Mouse (Mus musculus) C2C12 (cell line): ENCODE data around the gene Gm6583. TPM values are rescaled to one million over a fixed set of nuclear protein-coding genes. Genes with fewer than 3 reads are reported as not detected.
"Not testable (repeated sequence)": the region's sequence is repeated elsewhere in the genome, so short reads cannot be mapped to it uniquely, and the experiment has no call there.

ENCODE experiments used
- H3K27me3 ChIP-seq: one replicate; pipeline ENCODE4 v1.6.1; 2011; ENCODE audit not compliant: control insufficient read depth, insufficient read depth, insufficient read length
- H3K36me3 ChIP-seq: one replicate; pipeline ENCODE4 v1.6.1; 2011; ENCODE audit not compliant: control insufficient read depth, insufficient read depth
- H3K4me3 ChIP-seq: one replicate; pipeline ENCODE4 v1.5.1; 2011; ENCODE audit warnings: mild to moderate bottlenecking, control low read depth; ENCODE audit not compliant: poor library complexity, insufficient read depth, severe bottlenecking
- H3K79me2 ChIP-seq: one replicate; pipeline ENCODE4 v1.6.1; 2011; ENCODE audit not compliant: control insufficient read depth, insufficient read depth
- H3K79me3 ChIP-seq: one replicate; pipeline ENCODE4 v1.6.1; 2011; ENCODE audit warnings: low read depth, control low read depth
- H3ac ChIP-seq: one replicate; pipeline ENCODE3; 2011; ENCODE audit warnings: low read depth; ENCODE audit not compliant: control insufficient read depth, insufficient read length
- CEBPB ChIP-seq: IDR thresholded peaks from one replicate; pipeline ENCODE4 v1.6.1; 2011; ENCODE audit warnings: low read depth, mild to moderate bottlenecking, control low read depth, moderate library complexity
- CTCF ChIP-seq: IDR thresholded peaks from one replicate; pipeline ENCODE4 v1.5.1; 2011; ENCODE audit not compliant: control insufficient read depth, insufficient read depth, insufficient read length
- FOSL1 ChIP-seq: IDR thresholded peaks from one replicate; pipeline ENCODE4 v1.8.0; 2011; ENCODE audit warnings: mild to moderate bottlenecking, low read length; ENCODE audit not compliant: poor library complexity, insufficient read depth, severe bottlenecking
- MAX ChIP-seq: IDR thresholded peaks from one replicate; pipeline ENCODE4 v1.6.1; 2011; ENCODE audit warnings: mild to moderate bottlenecking, control low read depth
- MYOD1 ChIP-seq: IDR thresholded peaks from one replicate; pipeline ENCODE4 v1.6.1; 2011; ENCODE audit warnings: low read depth; ENCODE audit not compliant: control insufficient read depth, insufficient read length
- MYOG ChIP-seq: IDR thresholded peaks from one replicate; pipeline ENCODE4 v1.6.1; 2011; ENCODE audit not compliant: control insufficient read depth, insufficient read length; ENCODE audit errors: extremely low read depth
- USF1 ChIP-seq: IDR thresholded peaks from one replicate; pipeline ENCODE4 v1.6.1; 2011; ENCODE audit warnings: low read depth, mild to moderate bottlenecking, control low read depth, moderate library complexity
- polyA plus RNA-seq: library from polyadenylated mRNA; unstranded; fragments of >200 nt; fragmentation: generic; extraction: Trizol; gene quantifications from one replicate; pipeline ENCODE4 v1.2.1, GENCODE M21; 2012; ENCODE audit warnings: missing spikeins

The Gm6583 gene
- polyA plus RNA-seq, 1 experiment: 0.04 TPM

DNA sequence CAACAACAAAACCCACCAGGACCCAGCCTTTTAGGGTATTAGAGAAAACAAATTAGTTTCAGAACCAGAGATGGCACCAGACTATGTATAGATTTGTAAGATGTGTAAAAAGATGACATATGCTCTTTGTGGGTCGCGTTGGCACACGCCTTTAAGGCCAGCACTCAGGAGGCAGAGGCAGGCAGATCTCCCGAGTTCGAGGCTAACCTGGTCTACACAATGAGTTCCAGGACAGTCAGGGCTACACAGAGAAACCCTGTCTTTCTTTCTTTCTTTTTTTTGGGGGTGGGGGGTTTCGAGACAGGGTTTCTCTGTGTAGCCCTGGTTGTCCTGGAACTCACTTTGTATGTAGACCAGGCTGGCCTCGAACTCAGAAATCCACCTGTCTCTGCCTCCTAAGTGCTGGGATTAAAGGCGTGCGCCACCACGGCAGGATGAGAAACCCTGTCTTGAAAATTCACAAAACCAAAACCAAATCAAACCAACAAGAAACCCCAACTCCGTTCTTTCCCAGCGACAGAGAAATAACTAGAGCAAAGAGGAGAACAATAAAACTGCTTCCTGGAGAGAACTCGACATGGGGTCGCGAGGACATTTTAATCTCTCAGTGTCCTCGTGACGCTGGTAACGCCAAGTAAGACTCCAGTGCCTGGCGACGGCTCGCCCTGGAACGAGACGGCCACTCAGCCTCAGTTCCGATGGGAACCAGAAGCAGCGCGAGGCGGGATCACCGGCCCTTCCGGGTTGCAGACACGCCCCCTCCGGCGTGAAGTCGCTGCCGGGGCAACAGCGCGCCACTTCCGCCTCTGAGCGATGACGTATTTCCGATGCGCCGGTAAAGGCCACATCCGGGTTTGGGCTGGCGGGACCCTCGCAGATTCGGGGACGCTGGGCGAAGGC, 30.0 kb downstream of the Gm6583 start, which contains the start of gene Tfip11:
Gene Tfip11 (plus strand): TSS at position 813 of the 900 bp plus-strand sequence.
- Histone ChIP-seq H3ac (peak within 1 kb of the TSS; percentile 85), H3K4me3 (peak within 1 kb of the TSS; percentile 71), H3K79me3 (peaks cover 17% of the 10 kb centered on the region), H3K27me3 (no peaks in the 10 kb centered on the region), H3K36me3 (peaks cover 20% of the 10 kb centered on the region), H3K79me2 (peaks cover 24% of the 10 kb centered on the region)
- no peak for TF ChIP-seq CTCF
- peak; percentile 46 for TF ChIP-seq MAX

DNA sequence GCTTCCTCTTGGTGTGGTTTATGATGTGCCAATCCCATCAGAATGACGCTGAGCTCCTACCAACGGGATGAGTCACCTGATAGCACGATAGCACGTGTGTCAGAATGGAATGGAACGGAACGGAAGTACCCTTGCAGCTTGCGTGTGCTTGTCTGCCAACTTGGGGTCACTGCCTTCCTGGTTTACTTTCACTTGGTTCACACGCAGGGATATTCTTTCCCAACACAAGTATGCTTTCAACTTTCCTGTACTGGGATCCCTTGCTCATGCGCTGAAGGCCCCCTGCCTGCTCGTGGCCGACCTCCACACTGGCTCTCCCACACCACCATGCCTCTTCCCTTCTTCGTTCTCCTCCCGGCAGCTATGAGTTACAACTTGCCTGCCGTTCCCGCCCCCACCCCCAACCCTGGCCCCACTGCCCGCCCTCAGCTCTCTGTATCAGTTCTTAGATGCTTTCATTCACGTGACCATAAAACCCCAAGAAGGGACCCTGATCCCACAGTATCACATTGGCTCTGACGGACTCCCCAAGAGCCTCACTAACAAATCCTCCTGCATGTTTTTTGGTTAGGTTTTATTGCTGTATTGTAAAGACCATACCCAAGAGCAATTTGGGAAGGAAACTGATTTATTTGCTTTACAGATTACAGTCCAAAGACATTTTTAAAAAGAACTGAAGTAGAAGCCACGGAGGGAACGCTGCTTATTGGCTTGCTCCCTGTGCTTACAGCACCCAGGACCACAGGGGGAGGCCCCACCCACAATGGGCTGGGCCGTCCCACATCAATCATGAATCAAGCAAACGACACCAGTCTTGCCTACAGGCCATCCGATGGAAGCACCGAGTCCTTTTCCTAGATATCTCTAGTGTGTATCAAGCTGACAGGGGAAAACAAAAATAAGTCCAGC, 30.9 kb downstream of the Gm6583 start:
- peaks cover 17% of the 10 kb centered on the region for H3K79me3 ChIP-seq
- H3K27me3 ChIP-seq: no peaks in the 10 kb centered on the region
- peaks cover 11% of the 10 kb centered on the region for H3K36me3 ChIP-seq
- peaks cover 24% of the 10 kb centered on the region for H3K79me2 ChIP-seq
- H3K4me3 ChIP-seq: no peak overlapping the region
- TF ChIP-seq USF1 (peak; percentile 83), FOSL1 (peak; percentile 44), MYOD1 (no peak), CTCF (no peak), MYOG (no peak), CEBPB (peak; percentile 84), MAX (peak; percentile 99)
- H3ac ChIP-seq: peak overlapping the region; percentile 41

DNA sequence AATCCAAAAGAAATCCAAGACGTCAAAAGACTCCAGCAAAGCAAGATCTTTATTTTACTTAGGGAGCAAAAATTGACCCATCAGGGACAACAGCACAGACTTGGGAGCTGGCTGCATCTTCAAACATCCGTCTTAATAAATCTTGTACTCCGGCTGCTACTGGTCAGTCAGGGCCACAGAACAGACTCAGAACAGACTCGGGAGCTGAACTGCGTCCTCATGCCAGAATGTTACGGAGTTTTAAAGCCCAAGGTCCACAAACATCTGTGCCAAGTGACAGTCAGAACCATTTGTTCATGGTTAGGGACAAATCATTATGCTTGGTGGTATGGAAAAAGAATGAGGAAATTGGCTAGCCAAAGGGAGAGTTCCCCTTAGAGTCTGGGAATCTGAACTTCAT, 32.6 kb downstream of the Gm6583 start:
- Histone ChIP-seq H3K4me3 (no peak overlapping the region), H3ac (no peak overlapping the region), H3K79me2 (peaks cover 22% of the 10 kb centered on the region), H3K79me3 (peaks cover 17% of the 10 kb centered on the region), H3K27me3 (no peaks in the 10 kb centered on the region), H3K36me3 (peaks cover 6% of the 10 kb centered on the region)
- no peak for TF ChIP-seq USF1
- TF ChIP-seq FOSL1: no peak
- no peak for TF ChIP-seq CTCF
- no peak for TF ChIP-seq MYOD1
- no peak for TF ChIP-seq MAX
- no peak for TF ChIP-seq CEBPB
- TF ChIP-seq MYOG: no peak

GRCm38 (mm10) chr5:112321376-112321775, 34.5 kb downstream of the Gm6583 start:
- H3K27me3 ChIP-seq: no peaks in the 10 kb centered on the region
- no peak overlapping the region for H3ac ChIP-seq
- peaks cover 3% of the 10 kb centered on the region for H3K79me2 ChIP-seq
- H3K4me3 ChIP-seq: no peak overlapping the region
- H3K79me3 ChIP-seq: no peaks in the 10 kb centered on the region
- TF ChIP-seq MAX (no peak), MYOD1 (no peak), MYOG (no peak), CTCF (no peak), CEBPB (no peak), USF1 (no peak), FOSL1 (no peak)
- no peaks in the 10 kb centered on the region for H3K36me3 ChIP-seq

DNA sequence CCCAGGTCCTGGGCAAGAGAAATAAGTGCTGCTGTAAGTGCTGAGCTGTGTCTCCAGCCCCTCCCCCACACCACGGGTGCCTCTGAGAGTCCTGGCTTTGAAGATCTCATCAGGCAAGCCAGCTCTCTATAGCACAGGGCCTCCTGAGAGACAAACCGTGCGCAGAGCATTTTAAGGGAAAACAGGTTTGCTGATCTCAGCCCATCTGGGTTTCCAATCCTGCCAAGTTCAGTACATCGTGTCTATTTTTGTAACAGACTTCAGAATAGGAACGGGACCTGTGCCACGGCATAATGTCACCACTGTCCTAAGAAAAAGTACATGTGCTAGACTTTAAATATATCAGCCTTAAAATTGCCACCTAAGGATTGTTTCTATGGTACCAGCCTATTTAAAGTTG, 34.9 kb downstream of the Gm6583 start:
- no peaks in the 10 kb centered on the region for H3K79me2 ChIP-seq
- H3K27me3 ChIP-seq: no peaks in the 10 kb centered on the region
- no peak for TF ChIP-seq MAX
- no peak for TF ChIP-seq CEBPB
- no peak overlapping the region for H3ac ChIP-seq
- H3K4me3 ChIP-seq: no peak overlapping the region
- no peaks in the 10 kb centered on the region for H3K79me3 ChIP-seq
- peaks cover under 1% of the 10 kb centered on the region for H3K36me3 ChIP-seq

- Histone ChIP-seq H3K79me2 (no peaks in the 10 kb centered on the region), H3K27me3 (no peaks in the 10 kb centered on the region), H3K36me3 (peaks cover 6% of the 10 kb centered on the region), H3ac (no peak overlapping the region), H3K79me3 (no peaks in the 10 kb centered on the region), H3K4me3 (no peak overlapping the region)
- TF ChIP-seq MAX (no peak), CTCF (no peak), USF1 (no peak), MYOG (no peak), MYOD1 (no peak), CEBPB (no peak)
Measured at GRCm38 (mm10) chr5:112320379-112320778, 35.5 kb downstream of the Gm6583 start.

DNA sequence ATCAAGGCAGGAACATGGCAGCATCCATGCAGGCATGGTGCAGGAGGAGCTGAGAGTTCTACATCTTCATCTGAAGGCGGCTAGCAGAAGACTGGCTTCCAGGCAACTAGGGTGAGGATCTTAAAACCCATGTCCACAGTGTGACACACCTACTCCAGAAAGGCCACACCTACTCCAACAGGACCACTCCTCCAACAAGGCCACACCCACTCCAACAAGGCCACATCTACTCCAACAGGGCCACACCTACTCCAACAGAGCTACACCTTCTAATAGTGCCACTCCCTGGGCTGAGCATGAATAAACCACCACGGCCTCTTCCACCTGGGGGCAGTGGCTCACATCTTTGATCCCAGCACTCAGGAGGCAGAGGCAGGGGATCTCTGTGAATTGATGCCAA, 36.5 kb downstream of the Gm6583 start:
- H3K27me3 ChIP-seq, H3K4me3 ChIP-seq, H3K79me3 ChIP-seq, H3ac ChIP-seq, H3K79me2 ChIP-seq: not testable (repeated sequence)
- peaks cover 15% of the 10 kb centered on the region for H3K36me3 ChIP-seq
